Mouse (Mus musculus) heart, adult 2 months (tissue): ENCODE measurements around the gene H2afy.
A peak's percentile ranks its signal among the peaks of the same experiment; 100 is the strongest.

ENCODE experiments used
- CTCF ChIP-seq: fragments of 200-600 bp; IDR thresholded peaks from 2 replicates; pipeline ENCODE4 v1.8.1; 2022; ENCODE audit warnings: antibody characterized with exemption, mild to moderate bottlenecking, moderate library complexity
- EP300 ChIP-seq: fragments of 200-500 bp; IDR thresholded peaks from 2 replicates; pipeline ENCODE4 v1.6.1; 2011; ENCODE audit warnings: low read depth, low read length, control low read depth; ENCODE audit not compliant: insufficient read depth
- POLR2A ChIP-seq: fragments of 200-500 bp; IDR thresholded peaks from 2 replicates; pipeline ENCODE4 v1.6.1; 2011; ENCODE audit warnings: mild to moderate bottlenecking, low read depth, low read length, control low read depth; ENCODE audit not compliant: insufficient read depth

GRCm38 (mm10) chr13:56155048-56155447 lies 18.9 kb upstream of the H2afy start:
- TF ChIP-seq POLR2A, result 0 out of 2 replicates have a peak, but pooled peaks have one; percentile 18
- no peak for TF ChIP-seq CTCF
- peak; percentile 83 for TF ChIP-seq EP300
